Mouse (Mus musculus) liver, postnatal 0 days (tissue): ENCODE results near the gene Pdpn.

ENCODE experiments used
- CTCF ChIP-seq: sonication (generic); IDR thresholded peaks from 2 replicates; pipeline ENCODE4 v1.5.1; 2016; ENCODE audit warnings: antibody characterized with exemption, low read depth
- EP300 ChIP-seq: IDR thresholded peaks from 2 replicates; pipeline ENCODE4 v1.6.1; 2016; ENCODE audit warnings: antibody characterized with exemption, low read depth, mild to moderate bottlenecking

- TF ChIP-seq CTCF (no peak), EP300 (no peak)
Measured at GRCm38 (mm10) chr4:143288473-143288872, 10.9 kb downstream of the Pdpn start.
